Mouse (Mus musculus) heart, adult 2 months (tissue): ENCODE data around the gene Fancg. TPM values are rescaled to one million over a fixed set of nuclear protein-coding genes. Genes with fewer than 3 reads are reported as not detected.

Experiments
- DNase-seq, 2 experiments: peaks; one replicate each; pipeline ENCODE4 v3.0.0; 2021
- H3K27ac ChIP-seq: fragments of 200-600 bp; 2 replicates; pipeline ENCODE4 v1.8.1; 2022
- H3K27me3 ChIP-seq: fragments of 200-500 bp; 2 replicates; pipeline ENCODE4 v1.6.1; 2012; ENCODE audit warnings: mild to moderate bottlenecking, low read length, inconsistent platforms, mixed read lengths; ENCODE audit not compliant: control insufficient read depth, insufficient read depth
- H3K36me3 ChIP-seq: fragments of 200-500 bp; 2 replicates; pipeline ENCODE4 v1.6.1; 2012; ENCODE audit warnings: low read length, inconsistent platforms; ENCODE audit not compliant: control insufficient read depth, insufficient read depth
- H3K4me1 ChIP-seq: fragments of 200-500 bp; 2 replicates; pipeline ENCODE4 v1.6.1; 2011; ENCODE audit warnings: low read length; ENCODE audit not compliant: control insufficient read depth, insufficient read depth
- H3K4me3 ChIP-seq: fragments of 200-600 bp; 2 replicates; pipeline ENCODE4 v1.8.1; 2022
- H3K79me2 ChIP-seq: fragments of 200-500 bp; replicated peaks from 2 replicates; pipeline ENCODE4 v1.6.1; 2012; ENCODE audit warnings: mild to moderate bottlenecking, inconsistent platforms, low read length, moderate library complexity, mixed read lengths; ENCODE audit not compliant: control insufficient read depth, insufficient read depth
- H3K9ac ChIP-seq: fragments of 200-500 bp; 2 replicates; pipeline ENCODE4 v1.6.1; 2012; ENCODE audit warnings: low read depth, mild to moderate bottlenecking, control low read depth, inconsistent platforms, low read length, mixed read lengths
- CTCF ChIP-seq: fragments of 200-600 bp; IDR thresholded peaks from 2 replicates; pipeline ENCODE4 v1.8.1; 2022; ENCODE audit warnings: antibody characterized with exemption, mild to moderate bottlenecking, moderate library complexity
- EP300 ChIP-seq: fragments of 200-500 bp; IDR thresholded peaks from 2 replicates; pipeline ENCODE4 v1.6.1; 2011; ENCODE audit warnings: low read depth, low read length, control low read depth; ENCODE audit not compliant: insufficient read depth
- POLR2A ChIP-seq: fragments of 200-500 bp; IDR thresholded peaks from 2 replicates; pipeline ENCODE4 v1.6.1; 2011; ENCODE audit warnings: mild to moderate bottlenecking, low read depth, low read length, control low read depth; ENCODE audit not compliant: insufficient read depth
- WGBS: fragments of 180-500 bp; shearing (Covaris S2); methylation state at CpG from one replicate; pipeline ENCODE4 v1.1.7; 2018; 5-methylcytosine and 5-hydroxymethylcytosine counted together
- intact Hi-C: fragments of 180-260 bp; cut with DNase I; formaldehyde crosslinking; loops from one replicate; pipeline ENCODE4 v1.15.1; 2025
- long read RNA-seq: library from polyadenylated mRNA; stranded (forward); transcript quantifications from one replicate; pipeline ENCODE4 v2.0.0, GENCODE M21; 2021
- polyA plus RNA-seq: library from polyadenylated mRNA; depleted of rRNA; stranded (reverse); fragments of >200 nt; gene quantifications from 2 replicates; pipeline ENCODE4 v1.2.3, GENCODE M21; 2012; rRNA removed
- total RNA-seq, 2 experiments: library from RNA; stranded (reverse); gene quantifications; 2 replicates each; pipeline ENCODE4 v1.2.3; 2021

Gene Fancg
- 1 to 10 TPM; 2.8 to 3.2 TPM for total RNA-seq
- polyA plus RNA-seq = 3.9 and 4.9 TPM in 2 replicates
- long read RNA-seq, partial matches to known transcripts = 1 of 4 reads
- long read RNA-seq, other reads (novel, unspliced or antisense) = 1 of 4 reads

DNA sequence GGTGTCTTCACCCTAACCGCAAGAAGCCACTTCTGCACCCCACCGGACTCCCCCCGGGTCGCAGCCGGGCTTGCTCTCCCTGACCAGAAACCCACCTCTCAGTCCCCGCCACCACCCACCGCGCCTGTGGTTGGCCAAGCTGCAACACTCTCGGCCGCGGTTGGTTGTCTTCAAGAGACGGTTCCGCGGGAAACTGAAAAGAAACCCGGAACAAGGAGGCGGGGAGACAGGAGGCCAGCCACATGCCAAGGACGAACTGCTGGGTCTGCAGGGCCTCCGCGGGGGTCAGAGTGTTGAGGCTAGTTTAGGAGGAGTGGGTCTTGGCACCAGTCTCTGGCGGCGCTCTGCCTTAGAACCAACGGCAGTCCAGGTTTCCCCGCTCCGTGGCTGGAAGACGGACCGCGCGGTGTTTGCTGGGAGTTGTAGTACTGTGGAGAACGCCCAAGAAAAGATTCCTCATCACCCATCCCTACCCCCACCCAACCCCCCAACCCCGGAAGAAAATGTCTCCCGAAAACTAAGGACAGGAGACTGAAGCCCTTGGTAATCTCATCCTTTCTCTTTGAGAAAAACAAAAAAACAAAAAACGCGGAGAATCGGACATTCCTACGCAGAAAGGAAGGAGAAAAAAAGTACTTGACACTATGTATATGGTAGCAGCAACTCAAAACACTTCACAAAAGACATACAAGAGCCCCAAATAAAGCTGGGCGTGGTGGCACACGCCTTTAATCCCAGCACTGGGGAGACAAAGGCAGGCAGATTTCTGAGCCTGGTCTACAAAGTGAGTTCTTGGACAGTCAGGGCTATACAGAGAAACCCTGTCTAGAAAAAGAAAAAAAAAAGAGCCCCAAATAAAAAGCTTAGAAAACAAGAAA is at the start of gene Fancg:
Gene Fancg, minus strand, starts transcription at position 346 of the 878 bp plus-strand sequence.
- Histone ChIP-seq H3K79me2 (no peaks in the 10 kb centered on the region), H3K9ac (peak within 1 kb of the TSS; percentile 57), H3K4me3 (peak within 1 kb of the TSS; percentile 95), H3K27ac (peak within 1 kb of the TSS; percentile 68), H3K27me3 (no peaks in the 10 kb centered on the region), H3K36me3 (no peaks in the 10 kb centered on the region), H3K4me1 (peaks cover 4% of the 10 kb centered on the region; the same call in 1 of the 2 replicates)
- DNase-seq = peak; percentile 88 to 89
- intact Hi-C loops = no loop called here
- under 1% methylated on average over 37 of the region's 37 CpGs for WGBS
- TF ChIP-seq EP300 (0 out of 2 replicates have a peak, but pooled peaks have one; percentile 38), CTCF (no peak), POLR2A (0 out of 2 replicates have a peak, but pooled peaks have one; percentile 16)

- intact Hi-C loops = no loop called here
- Histone ChIP-seq H3K36me3 (no peaks in the 10 kb centered on the region; the same call in 1 of the 2 replicates), H3K9ac (no peak overlapping the region), H3K4me3 (peak overlapping the region; percentile 89), H3K27me3 (no peaks in the 10 kb centered on the region), H3K4me1 (no peaks in the 10 kb centered on the region; the same call in 1 of the 2 replicates), H3K79me2 (no peaks in the 10 kb centered on the region), H3K27ac (peak overlapping the region; percentile 80)
- DNase-seq = no peak
- TF ChIP-seq POLR2A (no peak), EP300 (no peak), CTCF (no peak)
- 27% methylated on average over 3 of the region's 3 CpGs for WGBS
Observed at GRCm38 (mm10) chr4:43059697-43060096, 49.4 kb upstream of the Fancg start.

- Histone ChIP-seq H3K9ac (peak within 1 kb of the TSS; percentile 86), H3K36me3 (no peaks in the 10 kb centered on the region; the same call in 1 of the 2 replicates), H3K27ac (peak within 1 kb of the TSS; percentile 80), H3K4me1 (no peaks in the 10 kb centered on the region; the same call in 1 of the 2 replicates), H3K79me2 (no peaks in the 10 kb centered on the region), H3K4me3 (peak within 1 kb of the TSS; percentile 89), H3K27me3 (no peaks in the 10 kb centered on the region)
- under 1% methylated on average over 84 of the region's 90 CpGs for WGBS
- intact Hi-C loops = no loop called here
- TF ChIP-seq POLR2A (peak; percentile 81), CTCF (no peak), EP300 (no peak)
- DNase-seq = peak; percentile 90 to 93
Observed at GRCm38 (mm10) chr4:43058753-43059654, 48.7 kb upstream of the Fancg start, which contains the start of gene Unc13b. TSS of gene Unc13b (plus strand) at chr4:43058953.

DNA sequence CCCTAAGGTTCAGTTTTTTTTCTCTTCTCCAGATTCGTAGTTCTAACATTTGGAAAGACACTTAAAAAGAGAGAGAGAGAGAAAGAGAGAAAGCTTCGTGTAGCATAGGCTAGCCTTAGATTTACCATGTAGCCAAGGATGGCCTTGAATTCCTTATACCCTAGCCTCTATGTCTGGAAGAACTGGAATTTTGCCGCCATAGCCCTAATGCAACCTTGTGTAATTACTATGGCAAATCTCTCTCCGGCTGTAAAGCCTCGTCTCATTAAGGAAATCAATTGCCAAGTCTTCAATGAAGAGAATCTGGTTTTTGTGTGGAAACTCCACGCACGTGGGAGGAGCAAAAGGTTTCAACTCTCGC is 48.1 kb upstream of the Fancg start:
- Histone ChIP-seq H3K27me3 (no peaks in the 10 kb centered on the region), H3K9ac (no peak overlapping the region), H3K79me2 (no peaks in the 10 kb centered on the region), H3K4me3 (peak overlapping the region; percentile 89), H3K27ac (no peak overlapping the region), H3K36me3 (no peaks in the 10 kb centered on the region; the same call in 1 of the 2 replicates), H3K4me1 (no peaks in the 10 kb centered on the region)
- 19% methylated on average over 8 of the region's 8 CpGs for WGBS
- intact Hi-C loops = no loop called here
- no peak for TF ChIP-seq EP300
- TF ChIP-seq CTCF = no peak
- TF ChIP-seq POLR2A = no peak
- DNase-seq = no peak

DNA sequence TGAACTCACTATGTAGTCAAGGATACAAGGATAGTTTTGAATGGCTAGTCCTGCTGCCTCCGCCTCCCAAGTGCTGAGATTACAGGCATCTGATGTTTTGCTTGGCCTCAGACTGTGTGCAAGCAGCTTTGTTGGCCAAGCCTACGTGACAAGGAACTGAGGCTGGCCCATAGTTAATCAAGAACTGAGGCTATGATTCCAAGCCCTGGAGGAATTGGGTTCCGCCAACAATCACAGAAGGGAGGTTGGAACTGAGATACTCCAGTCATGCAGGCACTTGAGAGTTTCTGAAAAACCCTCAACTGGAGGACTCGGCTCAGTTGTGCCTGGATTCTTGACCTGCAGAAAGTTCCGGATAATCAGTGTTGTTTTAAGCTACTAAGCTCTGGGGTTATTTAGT is 47.3 kb upstream of the Fancg start:
- no peak overlapping the region for H3K9ac ChIP-seq
- no peaks in the 10 kb centered on the region for H3K4me1 ChIP-seq
- WGBS = 77% methylated on average over 5 of the region's 5 CpGs
- H3K27ac ChIP-seq = no peak overlapping the region
- DNase-seq = peak in 1 of 2 experiments; percentile 37
- intact Hi-C loops = no loop called here
- no peaks in the 10 kb centered on the region for H3K79me2 ChIP-seq
- no peaks in the 10 kb centered on the region for H3K27me3 ChIP-seq
- H3K4me3 ChIP-seq = no peak overlapping the region
- H3K36me3 ChIP-seq = no peaks in the 10 kb centered on the region; the same call in 1 of the 2 replicates
- TF ChIP-seq EP300 = no peak
- no peak for TF ChIP-seq CTCF
- TF ChIP-seq POLR2A = no peak
